Mouse (Mus musculus): ENCODE data around the gene Dctn2.

DNA sequence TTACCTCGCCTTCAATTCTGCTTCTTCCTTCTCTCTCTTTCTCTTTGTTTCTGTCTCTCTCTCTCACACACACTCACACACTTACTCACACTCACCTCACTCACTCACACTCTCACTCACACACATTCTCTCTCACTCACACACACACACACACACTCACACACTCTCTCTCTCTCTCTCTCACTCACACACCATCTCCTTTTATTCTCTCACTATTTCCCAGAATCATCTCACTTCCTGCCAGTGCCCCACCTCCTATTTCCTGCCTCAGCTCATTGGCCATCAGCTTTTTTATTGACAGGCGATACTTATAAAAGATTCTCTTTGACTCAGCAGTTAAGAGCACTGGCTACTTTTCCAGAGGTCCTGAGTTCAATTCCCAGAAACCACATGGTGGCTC is 47.8 kb upstream of the Dctn2 start:
- TF ChIP-seq GATA1 (IDR thresholded peaks at IDR 0.05; ENCODE audit: low read depth, low read length) (no peak), CTCF (IDR thresholded peaks at IDR 0.05 in 2 of 3, conservative IDR thresholded peaks at IDR 0.05 in 1 of 3; ENCODE audit: control insufficient read depth in 1 of 3, insufficient read depth in 1 of 3, low read depth in 2 of 3, low read length in 3 of 3, poor library complexity in 1 of 3, severe bottlenecking in 1 of 3) (no peak), POLR2A (IDR thresholded peaks at IDR 0.05; ENCODE audit: control insufficient read depth in 1 of 2, insufficient read depth in 1 of 2, low read depth in 1 of 2, low read length in 2 of 2, poor library complexity in 1 of 2) (no peak), TAL1 (IDR thresholded peaks at IDR 0.05; ENCODE audit: low read length) (no peak), EP300 (IDR thresholded peaks at IDR 0.05; ENCODE audit: low read depth in 1 of 2, low read length in 2 of 2) (no peak), GABPA (IDR thresholded peaks at IDR 0.05; ENCODE audit: low read depth, low read length) (no peak), TBP (IDR thresholded peaks at IDR 0.05; ENCODE audit: low read depth, low read length) (no peak), UBTF (IDR thresholded peaks at IDR 0.05; ENCODE audit: borderline replicate concordance, insufficient read depth, low read depth, low read length) (no peak)

Data from MEL (cell line).